Mouse (Mus musculus): ENCODE results near the gene Ppp1r12b.

GRCm38 (mm10) chr1:134784911-134785310 is 170.8 kb downstream of the Ppp1r12b start:
- TF ChIP-seq MYOG (IDR thresholded peaks at IDR 0.05; ENCODE audit: control insufficient read depth in 1 of 3, insufficient read depth in 1 of 3, insufficient read length in 2 of 3, low read depth in 2 of 3) (no peak), POLR2A (IDR thresholded peaks at IDR 0.05; ENCODE audit: insufficient read length, low read depth) (no peak), TCF12 (IDR thresholded peaks at IDR 0.05; ENCODE audit: insufficient read depth, poor library complexity, severe bottlenecking) (no peak), USF1 (IDR thresholded peaks at IDR 0.05; ENCODE audit: low read depth) (no peak), REST (IDR thresholded peaks at IDR 0.05; ENCODE audit: insufficient read depth, insufficient read length) (no peak), E2F4 (IDR thresholded peaks at IDR 0.05; ENCODE audit: insufficient read depth) (no peak), TCF3 (IDR thresholded peaks at IDR 0.05; ENCODE audit: insufficient read length, low read depth) (no peak), SRF (IDR thresholded peaks at IDR 0.05; ENCODE audit: control insufficient read depth, insufficient read length, low read depth) (no peak), MAX (IDR thresholded peaks at IDR 0.05; ENCODE audit: low read depth) (no peak)
